Mouse (Mus musculus): ENCODE results near the gene Gm8909. TPM values are rescaled to one million over a fixed set of nuclear protein-coding genes. Genes with fewer than 3 reads are reported as not detected.
"Not testable (repeated sequence)": the region's sequence is repeated elsewhere in the genome, so short reads cannot be mapped to it uniquely, and the experiment has no call there.

Gm8909 gene
- polyA plus RNA-seq, 1 experiment from 2014 or later, result not detected

DNA sequence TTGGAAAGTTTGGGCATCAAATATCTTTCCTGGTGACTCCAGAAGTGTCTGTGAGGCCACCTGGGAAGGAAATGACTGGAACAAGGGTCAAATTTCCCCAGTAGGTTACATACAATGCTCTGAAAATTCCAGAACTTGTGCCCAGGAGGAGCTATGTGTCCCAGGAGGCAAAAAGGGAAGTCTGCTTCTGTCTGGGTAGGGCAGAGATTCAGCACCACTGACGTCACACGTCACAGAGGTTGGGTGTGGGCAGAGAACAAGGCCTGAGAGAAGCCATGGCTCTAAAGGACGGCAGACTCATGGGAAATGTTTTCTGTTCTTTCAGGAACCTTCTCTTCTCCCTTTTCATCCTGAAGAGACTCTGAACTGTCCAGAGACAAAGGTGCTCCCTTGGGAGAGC, 19.2 kb upstream of the Gm8909 start:
- no peak overlapping the region for H3K9ac ChIP-seq
- H3K27ac ChIP-seq, result no peak overlapping the region
- no peaks in the 10 kb centered on the region for H3K36me3 ChIP-seq
- no peaks in the 10 kb centered on the region for H3K4me1 ChIP-seq
- no peak overlapping the region for H3K4me3 ChIP-seq
- peaks cover 79% of the 10 kb centered on the region for H3K27me3 ChIP-seq (replicated peaks)
- 17% methylated on average over 3 of the region's 3 CpGs for WGBS (ENCODE audit: insufficient replicate concordance)
- ATAC-seq, result no peak
- no peak overlapping the region for H3K4me2 ChIP-seq
- no peaks in the 10 kb centered on the region for H3K9me3 ChIP-seq (replicated peaks)

DNA sequence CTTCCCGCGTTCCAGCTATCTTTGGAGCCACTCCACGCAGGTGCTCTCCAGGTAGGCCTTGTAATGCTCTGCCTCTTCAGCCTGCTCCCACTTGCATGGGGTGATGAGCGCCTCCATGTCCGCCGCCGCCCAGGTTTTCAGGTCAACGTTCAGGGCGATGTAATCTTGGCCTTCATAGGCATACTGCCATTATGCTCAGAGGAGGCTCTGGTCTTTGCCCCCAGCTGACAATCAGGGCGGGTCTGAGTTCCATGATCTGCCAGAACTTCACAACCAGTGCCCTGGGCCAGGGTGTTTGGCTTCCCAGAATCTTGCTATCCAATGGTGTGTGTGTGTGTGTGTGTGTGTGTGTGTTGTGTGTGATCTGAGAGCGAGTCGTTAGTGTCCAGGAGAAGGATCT, 13.9 kb upstream of the Gm8909 start:
- H3K36me3 ChIP-seq, result no peaks in the 10 kb centered on the region
- no peaks in the 10 kb centered on the region for H3K4me1 ChIP-seq
- no peak overlapping the region for H3K27ac ChIP-seq
- H3K4me2 ChIP-seq, result no peak overlapping the region
- no peak overlapping the region for H3K9ac ChIP-seq
- WGBS (ENCODE audit: insufficient replicate concordance), result 58% methylated on average over 12 of the region's 12 CpGs
- no peak for ATAC-seq
- H3K9me3 ChIP-seq (replicated peaks), result no peaks in the 10 kb centered on the region
- no peak overlapping the region for H3K4me3 ChIP-seq
- H3K27me3 ChIP-seq (replicated peaks), result peaks cover 66% of the 10 kb centered on the region

DNA sequence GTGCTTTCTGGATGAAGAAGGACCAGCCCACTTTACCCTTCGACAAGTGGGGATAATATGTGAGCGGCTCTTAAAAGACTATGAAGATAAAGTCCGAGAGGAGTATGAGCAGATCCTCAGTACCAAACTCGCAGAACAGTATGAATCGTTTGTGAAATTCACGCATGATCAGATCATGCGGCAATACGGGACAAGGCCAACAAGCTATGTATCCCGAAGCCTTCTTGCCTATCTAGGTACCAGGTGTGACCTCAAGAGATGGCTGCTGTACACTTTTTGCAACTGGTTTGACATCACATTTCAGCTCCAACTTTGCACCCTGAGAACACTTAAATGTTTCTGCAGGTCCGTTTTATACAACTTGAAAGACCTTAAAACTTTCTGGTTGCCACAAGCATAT, 11.1 kb upstream of the Gm8909 start:
- peak overlapping the region; percentile 57 for H3K4me2 ChIP-seq
- peaks cover 44% of the 10 kb centered on the region for H3K27me3 ChIP-seq (replicated peaks)
- H3K9ac ChIP-seq; H3K27ac ChIP-seq; H3K4me1 ChIP-seq; H3K36me3 ChIP-seq; ATAC-seq; H3K4me3 ChIP-seq; H3K9me3 ChIP-seq (replicated peaks): not testable (repeated sequence)
- 18% methylated on average over 10 of the region's 10 CpGs for WGBS (ENCODE audit: insufficient replicate concordance)

DNA sequence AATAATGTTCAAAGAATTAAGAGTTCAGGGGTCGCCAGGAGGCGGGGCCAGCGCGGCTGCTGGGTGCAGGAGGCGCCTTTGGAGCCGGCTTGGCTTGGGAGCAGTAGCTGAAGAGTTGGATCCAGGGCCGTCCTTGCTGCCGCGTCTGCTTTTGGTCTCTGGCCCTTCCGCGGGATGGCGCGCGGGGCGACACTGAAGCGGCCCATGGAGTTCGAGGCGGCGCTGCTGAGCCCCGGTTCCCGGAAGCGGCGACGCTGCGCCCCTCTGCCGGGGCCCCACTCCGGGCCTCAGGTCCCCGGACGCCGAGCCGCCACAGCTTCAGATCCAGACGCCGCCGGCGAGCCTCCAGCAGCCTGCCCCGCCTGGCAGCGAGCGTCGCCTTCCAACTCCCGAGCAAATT, 10.6 kb upstream of the Gm8909 start:
- peaks cover 42% of the 10 kb centered on the region for H3K27me3 ChIP-seq (replicated peaks)
- H3K4me2 ChIP-seq, result peak overlapping the region; percentile 57
- peak overlapping the region; percentile 25 for H3K4me3 ChIP-seq
- H3K9ac ChIP-seq; H3K27ac ChIP-seq; H3K36me3 ChIP-seq; ATAC-seq; H3K9me3 ChIP-seq (replicated peaks); H3K4me1 ChIP-seq: not testable (repeated sequence)
- WGBS (ENCODE audit: insufficient replicate concordance), result 1% methylated on average over 40 of the region's 40 CpGs

DNA sequence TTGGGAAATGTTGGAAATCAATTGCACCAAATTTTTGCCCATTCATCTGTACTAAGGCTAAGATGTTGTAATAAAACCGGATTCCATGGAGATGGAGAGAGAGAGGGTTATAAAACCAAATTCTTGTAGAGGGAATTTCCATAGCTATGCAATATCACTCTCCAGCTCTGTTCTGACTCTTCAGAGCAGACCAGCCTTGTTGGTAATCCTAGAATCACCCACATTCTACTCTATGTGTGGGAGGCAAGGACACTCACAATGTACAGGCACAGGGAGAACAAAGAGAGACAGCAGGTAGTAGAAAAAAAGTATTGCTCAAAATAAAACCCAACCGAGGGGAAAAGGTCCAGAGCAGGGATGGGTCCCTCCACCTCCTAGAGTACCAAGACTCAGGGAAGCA, 7.8 kb upstream of the Gm8909 start:
- H3K4me3 ChIP-seq; H3K9ac ChIP-seq; H3K9me3 ChIP-seq (replicated peaks): not testable (repeated sequence)

DNA sequence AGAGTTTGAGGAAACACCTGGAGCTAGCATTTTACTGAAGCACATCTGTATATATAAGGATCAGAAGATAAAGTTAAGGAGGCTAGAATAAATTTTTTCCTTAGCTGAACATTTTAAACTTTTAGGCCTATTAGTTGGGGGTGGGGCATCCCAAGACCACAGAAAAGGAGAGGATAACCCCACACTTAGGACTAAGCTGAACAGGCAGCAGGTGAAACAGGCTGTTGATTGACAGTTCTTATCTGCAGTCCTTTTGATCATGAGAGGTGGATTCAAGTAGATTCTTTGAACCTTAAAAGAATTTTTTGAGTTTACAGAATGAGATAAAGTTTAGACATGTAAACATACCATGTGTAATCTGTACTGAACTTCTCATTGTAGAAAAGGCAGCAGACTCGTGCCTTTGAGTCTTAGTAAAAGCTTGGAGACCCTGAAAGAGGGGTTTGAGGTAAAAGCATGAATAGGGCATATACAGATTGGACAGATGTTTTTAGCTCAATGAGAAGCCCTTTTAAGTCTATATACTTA, 2.0 kb upstream of the Gm8909 start:
- ATAC-seq, result no peak
- no peak overlapping the region for H3K27ac ChIP-seq
- H3K4me3 ChIP-seq, result no peak overlapping the region
- H3K4me2 ChIP-seq, result no peak overlapping the region
- peaks cover 8% of the 10 kb centered on the region for H3K4me1 ChIP-seq
- H3K9ac ChIP-seq, result no peak overlapping the region
- peaks cover 57% of the 10 kb centered on the region for H3K27me3 ChIP-seq (replicated peaks)
- H3K9me3 ChIP-seq (replicated peaks), result no peaks in the 10 kb centered on the region
- WGBS (ENCODE audit: insufficient replicate concordance), result 22% methylated on average over 1 of the region's 1 CpGs
- H3K36me3 ChIP-seq, result no peaks in the 10 kb centered on the region

More for the DNA sequence above, 7.8 kb upstream of the Gm8909 start:
- no CpG with 5 or more reads among the region's 2 CpGs for WGBS (ENCODE audit: insufficient replicate concordance)
- not testable (repeated sequence) for ATAC-seq, H3K4me1 ChIP-seq, H3K4me2 ChIP-seq, H3K27ac ChIP-seq, H3K36me3 ChIP-seq
- H3K27me3 ChIP-seq (replicated peaks), result peaks cover 30% of the 10 kb centered on the region

DNA sequence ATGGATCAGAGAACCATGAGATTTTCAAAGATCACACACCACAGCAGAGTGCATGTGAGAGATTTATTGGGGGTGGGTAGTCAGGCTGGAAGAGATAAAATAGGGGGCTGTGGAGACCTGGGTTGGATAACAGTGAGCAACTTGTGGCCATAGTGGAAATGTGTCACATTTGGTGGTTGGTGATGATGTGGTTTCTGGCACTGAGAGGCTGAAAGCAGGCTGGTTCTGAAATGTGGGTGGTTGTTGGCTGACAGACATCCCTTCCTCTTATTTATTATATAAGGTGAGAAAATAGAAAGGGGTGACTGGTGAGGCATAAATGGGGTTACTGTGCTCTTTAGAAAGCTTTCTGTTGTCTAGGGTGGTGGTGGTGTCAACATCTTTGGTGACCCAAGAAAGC, 1.4 kb upstream of the Gm8909 start:
- H3K27ac ChIP-seq, result no peak overlapping the region
- H3K4me3 ChIP-seq, result no peak overlapping the region
- no peak for ATAC-seq
- no peaks in the 10 kb centered on the region for H3K9me3 ChIP-seq (replicated peaks)
- H3K9ac ChIP-seq, result no peak overlapping the region
- peaks cover 8% of the 10 kb centered on the region for H3K4me1 ChIP-seq
- no peak overlapping the region for H3K4me2 ChIP-seq
- no peaks in the 10 kb centered on the region for H3K36me3 ChIP-seq
- peaks cover 63% of the 10 kb centered on the region for H3K27me3 ChIP-seq (replicated peaks)

DNA sequence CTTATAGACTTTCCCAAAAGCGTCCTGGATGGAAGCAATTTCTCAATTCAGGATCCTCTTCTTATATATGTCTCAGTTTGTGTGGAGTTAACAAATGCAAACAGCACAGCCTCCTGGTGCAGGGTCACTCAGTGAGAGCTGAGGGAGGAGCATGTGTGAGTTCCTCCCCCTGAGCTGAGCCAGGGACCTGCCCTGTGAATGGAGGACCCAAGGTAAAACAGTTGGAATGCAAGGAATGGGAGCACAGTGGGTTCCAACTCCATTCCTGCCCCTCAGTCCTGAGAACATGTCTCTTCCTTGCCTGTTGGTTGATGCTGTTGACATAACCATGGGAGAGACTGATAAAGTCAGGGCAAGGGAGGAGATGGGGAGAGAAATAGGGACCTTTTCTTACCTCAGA, 757 bp upstream of the Gm8909 start:
- H3K27ac ChIP-seq; H3K9me3 ChIP-seq (replicated peaks); H3K4me2 ChIP-seq; ATAC-seq; H3K4me1 ChIP-seq; H3K9ac ChIP-seq; H3K4me3 ChIP-seq; H3K36me3 ChIP-seq: not testable (repeated sequence)
- 0% methylated on average over 1 of the region's 1 CpGs for WGBS (ENCODE audit: insufficient replicate concordance)
- peaks cover 68% of the 10 kb centered on the region for H3K27me3 ChIP-seq (replicated peaks)

DNA sequence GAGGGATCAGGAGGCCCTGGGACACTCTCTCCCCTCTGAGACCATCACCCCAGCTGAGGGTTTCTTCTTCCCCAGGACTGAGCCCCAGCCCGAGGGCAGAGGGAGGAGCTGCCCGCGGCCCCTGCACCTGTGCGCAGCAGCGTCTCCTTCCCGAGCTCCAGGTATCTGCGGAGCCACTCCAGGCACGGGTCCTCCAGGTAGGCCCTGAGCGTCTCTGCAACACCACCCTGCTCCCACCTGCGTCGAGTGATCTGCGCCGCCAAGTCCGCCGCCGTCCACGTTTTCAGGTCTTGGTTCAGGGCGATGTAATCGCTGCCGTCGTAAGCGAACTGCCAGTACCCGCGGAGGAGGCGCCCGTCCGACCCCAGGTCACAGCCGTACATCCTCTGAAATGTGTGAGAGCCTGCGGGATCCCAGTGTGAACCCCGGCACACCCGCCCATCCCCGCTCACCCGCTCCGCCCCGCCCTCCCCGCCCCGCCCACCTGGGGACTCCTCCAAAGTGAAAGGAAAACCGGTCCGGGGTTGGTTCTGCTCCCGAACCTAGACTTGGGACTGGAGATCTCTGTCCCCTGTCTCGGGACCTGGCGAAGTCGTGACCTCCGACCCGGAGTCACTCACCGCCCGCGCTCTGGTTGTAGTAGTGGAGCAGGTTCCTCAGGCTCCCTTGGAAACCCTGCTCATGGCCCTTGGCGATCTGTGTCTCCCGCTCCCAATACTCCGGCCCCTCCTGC, 865 bp downstream of the Gm8909 start:
- H3K4me1 ChIP-seq, result peaks cover 8% of the 10 kb centered on the region
- peaks cover 82% of the 10 kb centered on the region for H3K27me3 ChIP-seq (replicated peaks)
- H3K36me3 ChIP-seq, result no peaks in the 10 kb centered on the region
- peak overlapping the region; percentile 52 for H3K4me3 ChIP-seq
- no peak for ATAC-seq
- WGBS (ENCODE audit: insufficient replicate concordance), result 4% methylated on average over 51 of the region's 51 CpGs
- H3K9me3 ChIP-seq (replicated peaks), result no peaks in the 10 kb centered on the region
- H3K27ac ChIP-seq, result no peak overlapping the region
- no peak overlapping the region for H3K9ac ChIP-seq
- H3K4me2 ChIP-seq, result peak overlapping the region; percentile 68

DNA sequence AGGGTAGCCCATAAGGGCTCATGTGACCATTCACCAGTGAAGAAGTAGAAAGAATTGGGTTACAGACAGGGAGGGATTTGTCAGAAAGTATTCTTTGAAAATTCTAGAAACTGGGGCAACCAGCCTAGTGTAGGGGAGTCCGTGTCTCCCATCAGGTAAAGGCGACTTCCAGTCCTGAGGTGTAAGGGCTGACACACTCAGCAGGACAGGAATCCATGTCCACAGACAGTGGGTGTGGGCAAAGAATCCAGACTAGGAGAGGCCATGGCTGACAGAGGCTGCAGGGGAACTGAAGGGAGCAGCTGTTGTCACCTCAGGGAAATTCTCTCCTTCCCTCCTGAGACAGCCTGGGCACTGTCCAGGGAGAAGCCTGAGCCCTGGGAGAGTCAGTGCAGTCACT, 1.4 kb downstream of the Gm8909 start:
- H3K27me3 ChIP-seq (replicated peaks), result peaks cover 88% of the 10 kb centered on the region
- H3K9ac ChIP-seq; H3K27ac ChIP-seq; ATAC-seq; H3K4me2 ChIP-seq; H3K4me3 ChIP-seq; H3K4me1 ChIP-seq; H3K9me3 ChIP-seq (replicated peaks); H3K36me3 ChIP-seq: not testable (repeated sequence)
- 32% methylated on average over 2 of the region's 2 CpGs for WGBS (ENCODE audit: insufficient replicate concordance)

DNA sequence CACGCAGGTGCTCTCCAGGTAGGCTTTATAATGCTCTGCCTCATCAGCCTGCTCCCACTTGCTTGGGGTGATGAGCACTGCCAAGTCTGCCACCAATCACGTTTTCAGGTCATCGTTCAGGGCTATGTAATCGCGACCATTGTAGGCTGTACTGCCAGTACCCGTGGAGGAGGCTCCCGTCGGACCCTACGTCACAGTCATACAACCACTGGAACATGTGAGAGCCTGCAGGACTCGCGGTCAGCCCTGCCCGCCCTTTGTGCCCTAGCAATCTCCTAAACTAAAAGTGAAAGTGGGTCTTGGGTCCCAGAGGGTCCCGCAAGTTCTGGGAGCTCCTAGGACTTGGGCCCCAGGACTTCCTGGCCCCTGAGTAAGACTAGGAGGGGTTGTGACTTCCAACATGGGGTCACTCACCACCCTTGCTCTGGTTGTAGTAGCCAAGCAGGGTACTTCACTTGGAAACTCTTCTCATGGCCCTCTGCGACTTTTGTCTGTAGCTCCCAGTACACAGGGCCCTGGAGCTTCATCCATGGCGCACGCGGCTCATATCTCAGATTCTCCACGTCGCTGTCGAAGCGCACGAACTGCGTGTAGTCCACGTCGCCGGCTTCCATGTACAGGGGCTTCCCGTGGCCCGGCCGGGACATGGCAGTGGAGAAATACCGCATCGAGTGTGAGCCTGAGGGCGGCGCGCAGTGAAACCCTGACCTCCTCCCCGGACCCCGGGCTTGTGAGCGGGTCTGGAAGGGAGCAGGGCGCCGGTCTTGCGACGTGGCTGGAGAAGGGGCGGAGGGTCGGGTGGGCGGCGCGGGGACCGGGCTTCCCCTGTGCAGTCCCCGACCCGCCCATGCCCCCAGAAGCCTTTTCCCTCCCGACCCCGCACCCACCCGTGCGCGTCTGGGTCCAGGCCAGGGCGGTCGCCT, 6.9 kb downstream of the Gm8909 start:
- Histone ChIP-seq H3K9ac (no peak overlapping the region), H3K4me2 (peak overlapping the region; percentile 44), H3K27me3 (replicated peaks) (peaks cover 93% of the 10 kb centered on the region), H3K9me3 (replicated peaks) (no peaks in the 10 kb centered on the region), H3K4me3 (peak overlapping the region; percentile 12), H3K4me1 (no peaks in the 10 kb centered on the region), H3K36me3 (no peaks in the 10 kb centered on the region), H3K27ac (no peak overlapping the region)
- ATAC-seq, result no peak
- WGBS (ENCODE audit: insufficient replicate concordance), result 4% methylated on average over 56 of the region's 56 CpGs

DNA sequence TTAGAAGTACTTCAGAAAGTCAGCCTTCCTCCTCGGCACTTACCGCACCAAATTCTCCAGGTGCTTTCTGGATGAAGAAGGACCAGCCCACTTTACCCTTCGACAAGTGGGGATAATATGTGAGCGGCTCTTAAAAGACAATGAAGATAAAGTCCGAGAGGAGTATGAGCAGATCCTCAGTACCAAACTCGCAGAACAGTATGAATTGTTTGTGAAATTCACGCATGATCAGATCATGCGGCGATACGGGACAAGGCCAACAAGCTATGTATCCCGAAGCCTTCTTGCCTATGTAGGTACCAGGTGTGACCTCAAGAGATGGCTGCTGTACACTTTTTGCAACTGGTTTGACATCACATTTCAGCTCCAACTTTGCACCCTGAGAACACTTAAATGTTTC, 10.1 kb downstream of the Gm8909 start:
- Histone ChIP-seq H3K4me2 (peak overlapping the region; percentile 50), H3K27me3 (replicated peaks) (peaks cover 93% of the 10 kb centered on the region)
- H3K4me3 ChIP-seq; H3K4me1 ChIP-seq; H3K36me3 ChIP-seq; H3K27ac ChIP-seq; H3K9ac ChIP-seq; ATAC-seq; H3K9me3 ChIP-seq (replicated peaks): not testable (repeated sequence)
- 19% methylated on average over 11 of the region's 11 CpGs for WGBS (ENCODE audit: insufficient replicate concordance)
